Mouse (Mus musculus) forebrain, embryonic 12.5 days (tissue): ENCODE measurements at regions not wholly inside any gene's neighbourhood (a gene's known extent, or its start where the extent isn't known, plus 50 kb on each side); places are given as distances from the start of the nearest gene placed in this dataset.

Experiments used
- ATAC-seq: fragments of 200-750 bp; cut with Nextera tagmentation; 2 replicates; pipeline ENCODE4 v1.8.0; 2017; ENCODE audit warnings: moderate TSS enrichment; ENCODE audit not compliant: low FRiP score
- H3K27ac ChIP-seq: fragments of 300-500 bp; sonication (generic); 2 replicates; pipeline ENCODE4 v1.5.1; 2016; ENCODE audit warnings: mild to moderate bottlenecking
- H3K27me3 ChIP-seq: fragments of 300-500 bp; sonication (generic); 2 replicates; pipeline ENCODE4 v1.6.1; 2016; ENCODE audit warnings: mild to moderate bottlenecking
- H3K36me3 ChIP-seq: fragments of 300-500 bp; sonication (generic); replicated peaks from 2 replicates; pipeline ENCODE4 v1.6.1; 2016; ENCODE audit warnings: mild to moderate bottlenecking
- H3K4me1 ChIP-seq: fragments of 300-500 bp; sonication (generic); 2 replicates; pipeline ENCODE4 v1.6.1; 2016
- H3K4me2 ChIP-seq: fragments of 300-500 bp; sonication (generic); 2 replicates; pipeline ENCODE4 v1.6.1; 2016; ENCODE audit warnings: mild to moderate bottlenecking, moderate library complexity
- H3K4me3 ChIP-seq: fragments of 300-500 bp; sonication (generic); replicated peaks from 2 replicates; pipeline ENCODE4 v1.5.1; 2016; ENCODE audit warnings: mild to moderate bottlenecking
- H3K9ac ChIP-seq: fragments of 300-500 bp; sonication (generic); 2 replicates; pipeline ENCODE4 v1.6.1; 2016; ENCODE audit warnings: mild to moderate bottlenecking
- H3K9me3 ChIP-seq: fragments of 300-500 bp; sonication (generic); 2 replicates; pipeline ENCODE4 v1.6.1; 2016
- WGBS: fragments of 180-500 bp; shearing (Covaris S2); methylation state at CpG from one replicate; pipeline ENCODE4 v1.1.7; 2016; 5-methylcytosine and 5-hydroxymethylcytosine counted together

GRCm38 (mm10) chr6:27211953-27212352 lies 923.0 kb downstream of the Grm8 start:
- 90% methylated on average over 4 of the region's 4 CpGs for WGBS
- ATAC-seq, result no peak
- Histone ChIP-seq H3K9ac (no peak overlapping the region), H3K4me3 (no peak overlapping the region), H3K27ac (no peak overlapping the region), H3K4me1 (no peaks in the 10 kb centered on the region), H3K4me2 (no peak overlapping the region), H3K27me3 (no peaks in the 10 kb centered on the region), H3K36me3 (no peaks in the 10 kb centered on the region), H3K9me3 (no peaks in the 10 kb centered on the region)

- H3K27me3 ChIP-seq, result no peaks in the 10 kb centered on the region
- no peaks in the 10 kb centered on the region for H3K4me1 ChIP-seq
- 0 out of 2 replicates have a peak, but pooled peaks have one; percentile 36 for ATAC-seq
- no peak overlapping the region for H3K9ac ChIP-seq
- no peak overlapping the region for H3K27ac ChIP-seq
- H3K4me3 ChIP-seq, result no peak overlapping the region
- no peaks in the 10 kb centered on the region for H3K36me3 ChIP-seq
- WGBS, result 52% methylated on average over 2 of the region's 2 CpGs
- no peaks in the 10 kb centered on the region for H3K9me3 ChIP-seq
- H3K4me2 ChIP-seq, result no peak overlapping the region
Measured at GRCm38 (mm10) chr6:27161643-27162042, 973.3 kb downstream of the Grm8 start.
